In genomic region chr5:136321378-136321777, GRCm38 (mm10) we compare ENCODE assay signal across 11 mouse cellular contexts.
DNase-seq lines count a peak whose midpoint lies in the region; ATAC-seq lines count a peak whose summit lies in the region.
"Had no signal": no experiment of that assay in that cellular context is flagged by ENCODE, and none has a peak within 500 bp of the region (broad histone marks: within the 10 kb centered on the region; RNA-seq: fewer than 3 reads in every experiment).

No protein-coding gene starts in this region.

- H3K9me3 ChIP-seq in limb, embryonic 11.5 days (ENCODE audit: control insufficient read depth, low read length) = no peaks in the 10 kb centered on the region
- no peaks in the 10 kb centered on the region for H3K9me3 ChIP-seq in limb, embryonic 10.5 days (replicated peaks)
- no peaks in the 10 kb centered on the region for H3K9me3 ChIP-seq in intestine, embryonic 16.5 days (ENCODE audit: control insufficient read depth, low read length)
- H3K9me3 ChIP-seq: embryonic facial prominence, embryonic 12.5 days; heart, embryonic 15.5 days had no signal

- no peak overlapping the region for H3K9ac ChIP-seq in limb, embryonic 11.5 days (ENCODE audit: low read length)
- H3K9ac ChIP-seq in intestine, embryonic 16.5 days (ENCODE audit: low read depth, low read length) = no peak overlapping the region
- H3K9ac ChIP-seq: embryonic facial prominence, embryonic 12.5 days; heart, embryonic 15.5 days had no signal

- H3K27me3 ChIP-seq in limb, embryonic 11.5 days (ENCODE audit: control insufficient read depth, insufficient read depth, low read length) = no peaks in the 10 kb centered on the region
- H3K27me3 ChIP-seq in limb, embryonic 10.5 days (ENCODE audit: low read depth, poor library complexity, severe bottlenecking) = no peaks in the 10 kb centered on the region
- H3K27me3 ChIP-seq in intestine, embryonic 16.5 days (replicated peaks; ENCODE audit: control insufficient read depth, insufficient read depth, low read length) = no peaks in the 10 kb centered on the region
- H3K27me3 ChIP-seq: embryonic facial prominence, embryonic 12.5 days; heart, embryonic 15.5 days had no signal

- H3K27ac ChIP-seq in limb, embryonic 11.5 days (replicated peaks; ENCODE audit: low read depth, low read length) = no peak overlapping the region
- H3K27ac ChIP-seq in limb, embryonic 10.5 days = no peak overlapping the region
- H3K27ac ChIP-seq in intestine, embryonic 16.5 days (ENCODE audit: low read length) = no peak overlapping the region
- H3K27ac ChIP-seq: embryonic facial prominence, embryonic 12.5 days; heart, embryonic 15.5 days had no signal

- H3K36me3 ChIP-seq in limb, embryonic 11.5 days (ENCODE audit: control insufficient read depth, insufficient read depth, low read length) = peaks cover 7% of the 10 kb centered on the region; the same call in 1 of the 2 replicates
- H3K36me3 ChIP-seq in limb, embryonic 10.5 days = peaks cover 97% of the 10 kb centered on the region
- H3K36me3 ChIP-seq in intestine, embryonic 16.5 days (ENCODE audit: control insufficient read depth, insufficient read depth, low read length) = no peaks in the 10 kb centered on the region; the same call in 1 of the 2 replicates

- no peak for ATAC-seq in cerebellum, adult (ENCODE audit: insufficient number of reproducible peaks, low FRiP score, low TSS enrichment)
- ATAC-seq in limb, embryonic 11.5 days (ENCODE audit: insufficient number of reproducible peaks, low FRiP score, low TSS enrichment, low read depth) = no peak
- no peak for ATAC-seq in intestine, embryonic 16.5 days

- no peak overlapping the region for H3K4me2 ChIP-seq in limb, embryonic 11.5 days (ENCODE audit: low read depth, severe bottlenecking)
- no peak overlapping the region for H3K4me2 ChIP-seq in intestine, embryonic 16.5 days (ENCODE audit: low read depth, low read length)
- H3K4me2 ChIP-seq: embryonic facial prominence, embryonic 12.5 days; heart, embryonic 15.5 days had no signal

- H3K4me1 ChIP-seq in limb, embryonic 11.5 days (ENCODE audit: control insufficient read depth, insufficient read depth, low read length) = no peaks in the 10 kb centered on the region
- no peaks in the 10 kb centered on the region for H3K4me1 ChIP-seq in limb, embryonic 10.5 days
- H3K4me1 ChIP-seq in intestine, embryonic 16.5 days (ENCODE audit: control insufficient read depth, insufficient read depth, low read length) = no peaks in the 10 kb centered on the region
- H3K4me1 ChIP-seq: embryonic facial prominence, embryonic 12.5 days had no signal

- no peak overlapping the region for H3K4me3 ChIP-seq in limb, embryonic 11.5 days (ENCODE audit: low read depth, low read length)
- H3K4me3 ChIP-seq in limb, embryonic 10.5 days = no peak overlapping the region
- H3K4me3 ChIP-seq in intestine, embryonic 16.5 days (ENCODE audit: low read length) = no peak overlapping the region
- H3K4me3 ChIP-seq: embryonic facial prominence, embryonic 12.5 days; heart, embryonic 15.5 days; myocyte had no signal

- 87% methylated on average over 6 of the region's 6 CpGs for WGBS in limb, embryonic 11.5 days
- WGBS in limb, embryonic 10.5 days = 88% methylated on average over 6 of the region's 6 CpGs
- 78% methylated on average over 6 of the region's 6 CpGs for WGBS in intestine, embryonic 16.5 days

- peak; percentile 26 to 55 for DNase-seq in cerebellum, postnatal 25 days
- DNase-seq in limb, embryonic 11.5 days (ENCODE audit: low spot score) = peak; percentile 32
- DNase-seq in limb, embryonic 10.5 days (ENCODE audit: low spot score) = no peak
- DNase-seq in WW6 (ENCODE audit: low read depth, low spot score) = peak; percentile 5
- DNase-seq in retina, embryonic 14.5 days (ENCODE audit: low spot score) = peak; percentile 42
- DNase-seq in left cerebral cortex, adult 9 months (ENCODE audit: low spot score in 2 of 2) = no peak

Comparison
In these comparisons a context has a peak if more than half of its experiments do, and no peak if none do; other contexts are left out.
1. DNase-seq: peak in cerebellum, postnatal 25 days (2 of 2), limb, embryonic 11.5 days (single experiment), WW6 (single experiment) and retina, embryonic 14.5 days (single experiment); none in limb, embryonic 10.5 days (single experiment) and left cerebral cortex, adult 9 months (0 of 2).